Mouse (Mus musculus) adrenal gland, adult 8-10 months (tissue): ENCODE results near the gene Thsd4. TPM values are rescaled to one million over a fixed set of nuclear protein-coding genes. Genes with fewer than 3 reads are reported as not detected.
"Not testable (repeated sequence)": the region's sequence is repeated elsewhere in the genome, so short reads cannot be mapped to it uniquely, and the experiment has no call there.

Experiments
- DNase-seq: peaks from one replicate; pipeline ENCODE4 v3.0.0; 2022
- total RNA-seq, 4 experiments: library from RNA; stranded (reverse); gene quantifications; 2 replicates each; pipeline ENCODE4 v1.2.4; 2022

Gene Thsd4
- total RNA-seq, 4 experiments from 2014 or later, result 4.2 to 8.1 (median 6.3) TPM

- no peak for DNase-seq
These were observed 560.5 kb downstream of the Thsd4 start for GRCm38 (mm10) chr9:59961201-59961955.

- no peak for DNase-seq
These were observed 561.3 kb downstream of the Thsd4 start, which contains the start of gene Nr2e3 for GRCm38 (mm10) chr9:59960559-59960958. Gene Nr2e3, minus strand, starts transcription at chr9:59960659.

GRCm38 (mm10) chr9:59959276-59959675 is 562.6 kb downstream of the Thsd4 start:
- DNase-seq, result peak; percentile 87

- DNase-seq, result not testable (repeated sequence)
These were observed 563.7 kb downstream of the Thsd4 start for GRCm38 (mm10) chr9:59958115-59958514.

GRCm38 (mm10) chr9:59956496-59956895 is 565.4 kb downstream of the Thsd4 start:
- DNase-seq, result no peak

GRCm38 (mm10) chr9:59955692-59956091 is 566.2 kb downstream of the Thsd4 start:
- no peak for DNase-seq

- no peak for DNase-seq
These were observed 566.6 kb downstream of the Thsd4 start for GRCm38 (mm10) chr9:59955199-59955598.

- no peak for DNase-seq
These were observed 568.3 kb downstream of the Thsd4 start for GRCm38 (mm10) chr9:59953556-59953955.

- DNase-seq, result peak; percentile 75
These were observed 569.3 kb downstream of the Thsd4 start for GRCm38 (mm10) chr9:59952515-59953070.

GRCm38 (mm10) chr9:59951943-59952342 is 569.9 kb downstream of the Thsd4 start:
- no peak for DNase-seq

- no peak for DNase-seq
These were observed 570.7 kb downstream of the Thsd4 start for GRCm38 (mm10) chr9:59951001-59951750.

- DNase-seq, result no peak
These were observed 571.9 kb downstream of the Thsd4 start for GRCm38 (mm10) chr9:59949981-59950380.

- DNase-seq, result no peak
These were observed 572.3 kb downstream of the Thsd4 start for GRCm38 (mm10) chr9:59949511-59949910.

- no peak for DNase-seq
These were observed 573.1 kb downstream of the Thsd4 start for GRCm38 (mm10) chr9:59948691-59949250.

- no peak for DNase-seq
These were observed 573.6 kb downstream of the Thsd4 start for GRCm38 (mm10) chr9:59948226-59948625.

- DNase-seq, result no peak
These were observed 574.6 kb downstream of the Thsd4 start for GRCm38 (mm10) chr9:59947271-59947670.

- no peak for DNase-seq
These were observed 576.6 kb downstream of the Thsd4 start for GRCm38 (mm10) chr9:59945241-59945640.

- DNase-seq, result no peak
These were observed 578.0 kb downstream of the Thsd4 start for GRCm38 (mm10) chr9:59943826-59944225.

- no peak for DNase-seq
These were observed 579.3 kb downstream of the Thsd4 start for GRCm38 (mm10) chr9:59942501-59943085.

GRCm38 (mm10) chr9:59941885-59942350 is 579.9 kb downstream of the Thsd4 start:
- no peak for DNase-seq

GRCm38 (mm10) chr9:59940913-59941884 is 580.6 kb downstream of the Thsd4 start:
- DNase-seq, result no peak
